Comparison of ENCODE assay signal across 25 mouse cellular contexts in the genomic region with DNA sequence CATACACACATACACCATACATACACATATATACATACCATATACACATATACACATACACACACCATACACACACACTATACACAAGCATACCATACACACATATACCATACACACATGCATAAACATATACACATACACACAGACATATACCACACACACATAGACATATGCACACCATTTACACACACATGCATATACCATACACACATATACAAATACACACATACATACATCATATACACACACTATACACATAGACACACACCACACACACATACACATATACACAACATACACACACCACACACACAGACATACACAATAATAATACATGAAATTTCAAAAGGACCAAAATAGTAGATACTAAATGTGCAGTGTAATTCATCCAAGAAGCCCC. TPM values are rescaled to one million over a fixed set of nuclear protein-coding genes. Genes with fewer than 3 reads are reported as not detected.
DNase-seq lines count a peak whose midpoint lies in the region; ATAC-seq and TF ChIP-seq lines count a peak whose summit lies in the region.
"Had no signal": no experiment of that assay in that cellular context is flagged by ENCODE, and none has a peak within 500 bp of the region (broad histone marks: within the 10 kb centered on the region; RNA-seq: fewer than 3 reads in every experiment).

No protein-coding gene starts in this region.

- no peak overlapping the region for H3K4me2 ChIP-seq in hindbrain, postnatal 0 days (ENCODE audit: low read depth, low read length)
- H3K4me2 ChIP-seq in hindbrain, embryonic 13.5 days = no peak overlapping the region
- no peak overlapping the region for H3K4me2 ChIP-seq in midbrain, embryonic 13.5 days (replicated peaks)
- no peak overlapping the region for H3K4me2 ChIP-seq in midbrain, embryonic 14.5 days (ENCODE audit: low read length)
- H3K4me2 ChIP-seq: embryonic facial prominence, embryonic 13.5 days; embryonic facial prominence, embryonic 15.5 days; forebrain, embryonic 12.5 days had no signal

- H3K27me3 ChIP-seq in hindbrain, postnatal 0 days (ENCODE audit: insufficient read depth, low read length) = no peaks in the 10 kb centered on the region
- H3K27me3 ChIP-seq in hindbrain, embryonic 13.5 days = no peaks in the 10 kb centered on the region
- H3K27me3 ChIP-seq in midbrain, embryonic 13.5 days = no peaks in the 10 kb centered on the region
- no peaks in the 10 kb centered on the region for H3K27me3 ChIP-seq in midbrain, embryonic 14.5 days (ENCODE audit: control insufficient read depth, insufficient read depth, low read length)
- H3K27me3 ChIP-seq: embryonic facial prominence, embryonic 13.5 days; embryonic facial prominence, embryonic 15.5 days; forebrain, embryonic 12.5 days had no signal

- H3K36me3 ChIP-seq in hindbrain, postnatal 0 days (ENCODE audit: insufficient read depth, low read length) = no peaks in the 10 kb centered on the region
- H3K36me3 ChIP-seq in hindbrain, embryonic 13.5 days = no peaks in the 10 kb centered on the region
- H3K36me3 ChIP-seq in midbrain, embryonic 13.5 days = no peaks in the 10 kb centered on the region
- no peaks in the 10 kb centered on the region for H3K36me3 ChIP-seq in midbrain, embryonic 14.5 days (ENCODE audit: control insufficient read depth, insufficient read depth, low read length)
- H3K36me3 ChIP-seq: embryonic facial prominence, embryonic 13.5 days; embryonic facial prominence, embryonic 15.5 days; forebrain, embryonic 10.5 days; forebrain, embryonic 12.5 days had no signal

- H3K4me1 ChIP-seq in hindbrain, postnatal 0 days (ENCODE audit: insufficient read depth, low read length) = no peaks in the 10 kb centered on the region
- no peaks in the 10 kb centered on the region for H3K4me1 ChIP-seq in hindbrain, embryonic 13.5 days (replicated peaks)
- no peaks in the 10 kb centered on the region for H3K4me1 ChIP-seq in midbrain, embryonic 13.5 days (replicated peaks)
- no peaks in the 10 kb centered on the region for H3K4me1 ChIP-seq in midbrain, embryonic 14.5 days (ENCODE audit: control insufficient read depth, insufficient read depth, low read length)
- H3K4me1 ChIP-seq: embryonic facial prominence, embryonic 13.5 days; embryonic facial prominence, embryonic 15.5 days; forebrain, embryonic 10.5 days; forebrain, embryonic 12.5 days had no signal

- H3K9ac ChIP-seq in hindbrain, postnatal 0 days (replicated peaks; ENCODE audit: low read length) = no peak overlapping the region
- H3K9ac ChIP-seq in hindbrain, embryonic 13.5 days = no peak overlapping the region
- no peak overlapping the region for H3K9ac ChIP-seq in midbrain, embryonic 13.5 days (replicated peaks)
- no peak overlapping the region for H3K9ac ChIP-seq in midbrain, embryonic 14.5 days (replicated peaks; ENCODE audit: low read length)
- H3K9ac ChIP-seq: embryonic facial prominence, embryonic 13.5 days; embryonic facial prominence, embryonic 15.5 days; forebrain, embryonic 12.5 days had no signal

- no peak overlapping the region for H3K4me3 ChIP-seq in hindbrain, postnatal 0 days (ENCODE audit: low read length)
- no peak overlapping the region for H3K4me3 ChIP-seq in hindbrain, embryonic 13.5 days
- no peak overlapping the region for H3K4me3 ChIP-seq in midbrain, embryonic 13.5 days (replicated peaks)
- no peak overlapping the region for H3K4me3 ChIP-seq in midbrain, embryonic 14.5 days (replicated peaks; ENCODE audit: low read depth, low read length)
- H3K4me3 ChIP-seq: embryonic facial prominence, embryonic 13.5 days; embryonic facial prominence, embryonic 15.5 days; erythroblast, embryonic 14.5 days; forebrain, embryonic 10.5 days; forebrain, embryonic 12.5 days had no signal

- DNase-seq in hindbrain, postnatal 0 days (ENCODE audit: low spot score) = no peak
- DNase-seq in midbrain, embryonic 14.5 days = no peak
- DNase-seq: adrenal gland, adult 2 months; adrenal gland, postnatal 10 days; adrenal gland, postnatal 25 days; cerebellum, adult 11 months; cerebellum, adult 18-20 months; cerebellum, adult 8-10 months; cerebellum, adult 9-11 months; cerebellum, postnatal 14 days; cerebellum, postnatal 36 days; embryo, embryonic 11 days had no signal

- TF ChIP-seq CTCF in hindbrain, postnatal 0 days (IDR thresholded peaks at IDR 0.05; ENCODE audit: low read depth) = no peak

- ATAC-seq in hindbrain, postnatal 0 days = peak; percentile 35; the same call in 1 of the 2 replicates
- no peak for ATAC-seq in hindbrain, embryonic 13.5 days (ENCODE audit: low FRiP score)
- peak; percentile 37; the same call in 1 of the 2 replicates for ATAC-seq in midbrain, embryonic 13.5 days
- no peak for ATAC-seq in midbrain, embryonic 14.5 days (ENCODE audit: low FRiP score, low TSS enrichment)
- ATAC-seq: forebrain, embryonic 14.5 days; forebrain, embryonic 16.5 days had no signal

- H3K9me3 ChIP-seq in hindbrain, postnatal 0 days (ENCODE audit: low read length) = no peaks in the 10 kb centered on the region
- H3K9me3 ChIP-seq in hindbrain, embryonic 13.5 days = no peaks in the 10 kb centered on the region
- no peaks in the 10 kb centered on the region; the same call in 1 of the 2 replicates for H3K9me3 ChIP-seq in midbrain, embryonic 13.5 days
- H3K9me3 ChIP-seq in midbrain, embryonic 14.5 days (ENCODE audit: control insufficient read depth, low read length) = no peaks in the 10 kb centered on the region
- H3K9me3 ChIP-seq: embryonic facial prominence, embryonic 13.5 days; embryonic facial prominence, embryonic 15.5 days; forebrain, embryonic 10.5 days; forebrain, embryonic 12.5 days had no signal

- no peak overlapping the region for H3K27ac ChIP-seq in hindbrain, postnatal 0 days
- no peak overlapping the region for H3K27ac ChIP-seq in hindbrain, embryonic 13.5 days
- no peak overlapping the region for H3K27ac ChIP-seq in midbrain, embryonic 13.5 days
- no peak overlapping the region for H3K27ac ChIP-seq in midbrain, embryonic 14.5 days (replicated peaks; ENCODE audit: low read depth, low read length)
- H3K27ac ChIP-seq: embryonic facial prominence, embryonic 13.5 days; embryonic facial prominence, embryonic 15.5 days; forebrain, embryonic 10.5 days; forebrain, embryonic 12.5 days had no signal

RNA-seq across cellular contexts. Expression of a gene that starts 57.0 kb away (rescaled TPM):
- total RNA-seq in hindbrain, postnatal 0 days (2014; rRNA removed) = not detected in 2 replicates
- polyA plus RNA-seq in hindbrain, postnatal 0 days (2015; fragmentation: Nextera tagmentation; extraction: Ambion mirVana) = 0.06 and 0.08 TPM in 2 replicates
- 0.09 and 0.12 TPM in 2 replicates for polyA plus RNA-seq in hindbrain, embryonic 13.5 days (2015; fragmentation: Nextera tagmentation; extraction: Ambion mirVana)
- polyA plus RNA-seq in midbrain, embryonic 13.5 days (2015; fragmentation: Nextera tagmentation; extraction: Ambion mirVana) = 0.09 and 0.15 TPM in 2 replicates
- 0.15 and 0.26 TPM in 2 replicates for polyA plus RNA-seq in midbrain, embryonic 14.5 days (2014; fragmentation: Nextera tagmentation; extraction: Ambion mirVana)
- total RNA-seq: adrenal gland, adult 2 months; adrenal gland, postnatal 25 days; common myeloid progenitor, adult 5-6 weeks; ES-E14; MEL had no signal
- polyA plus RNA-seq: adrenal gland, adult 2 months; brain, embryonic 14.5 days; erythroblast, embryonic 14.5 days; forebrain, embryonic 14.5 days had no signal

Comparison
In these comparisons a context has a peak if more than half of its experiments do, and no peak if none do; other contexts are left out.
1. ATAC-seq: peak in hindbrain, postnatal 0 days (single experiment) and midbrain, embryonic 13.5 days (single experiment); none in hindbrain, embryonic 13.5 days (single experiment) and midbrain, embryonic 14.5 days (single experiment).